Mouse (Mus musculus): ENCODE measurements around the gene Fbln5.

DNA sequence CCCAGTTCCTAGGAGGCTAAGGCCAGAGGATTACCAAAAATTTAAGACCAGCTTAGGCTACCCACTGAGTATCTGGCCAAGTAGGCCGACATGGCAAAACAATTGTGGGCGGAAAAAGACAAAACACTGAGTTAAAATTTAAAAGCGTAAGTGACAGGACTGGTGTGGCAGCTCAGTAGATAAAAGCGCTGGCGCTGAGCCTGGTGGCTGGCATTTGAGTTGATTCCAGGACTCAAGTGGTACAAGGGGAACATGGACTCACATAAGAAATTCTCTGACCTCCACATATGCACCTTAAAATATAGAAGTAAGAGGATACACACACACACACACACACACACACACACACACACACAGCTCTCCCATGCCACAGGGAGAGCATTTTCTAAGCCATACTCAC, 42.5 kb downstream of the Fbln5 start:
- no peak for TF ChIP-seq POLR2A (IDR thresholded peaks at IDR 0.05; ENCODE audit: extremely low read depth, insufficient read depth, low read length)
- no peak for TF ChIP-seq CTCF (IDR thresholded peaks at IDR 0.05; ENCODE audit: extremely low read depth, insufficient read depth, low read length)

Data from cortical plate, adult 2 months (tissue).